Mouse (Mus musculus) gastrocnemius, adult 8-10 months (tissue): ENCODE measurements around the gene Zfp651. TPM values are rescaled to one million over a fixed set of nuclear protein-coding genes. Genes with fewer than 3 reads are reported as not detected.

Experiments used
- DNase-seq, 2 experiments: peaks; one replicate each; pipeline ENCODE4 v3.0.0; 2022; ENCODE audit warnings: low spot score in 2 of 2
- total RNA-seq, 4 experiments: library from RNA; stranded (reverse); gene quantifications; 2 replicates each; pipeline ENCODE4 v1.2.4; 2022

Zfp651 gene
- total RNA-seq, 4 experiments from 2014 or later: 144 to 158 (median 155) TPM

- peak in 1 of 2 experiments; percentile 43 for DNase-seq
Observed at GRCm38 (mm10) chr9:121762248-121762647, 3.1 kb downstream of the Zfp651 start.

- DNase-seq: peak in 1 of 2 experiments; percentile 52
Observed at GRCm38 (mm10) chr9:121762761-121763160, 3.6 kb downstream of the Zfp651 start.

GRCm38 (mm10) chr9:121763716-121764115 is 4.6 kb downstream of the Zfp651 start:
- DNase-seq: peak in 1 of 2 experiments; percentile 50

GRCm38 (mm10) chr9:121765166-121765855 is 6.2 kb downstream of the Zfp651 start:
- peak in 1 of 2 experiments; percentile 9 for DNase-seq

- no peak for DNase-seq
Observed at GRCm38 (mm10) chr9:121772412-121772811, 13.3 kb downstream of the Zfp651 start.

- DNase-seq: no peak
Observed at GRCm38 (mm10) chr9:121775951-121776350, 16.8 kb downstream of the Zfp651 start.

- no peak for DNase-seq
Observed at GRCm38 (mm10) chr9:121776511-121776910, 17.4 kb downstream of the Zfp651 start.

GRCm38 (mm10) chr9:121777484-121778065 is 18.4 kb downstream of the Zfp651 start, which contains the start of gene Klhl40:
Gene Klhl40, plus strand, starts transcription at chr9:121777607.
- DNase-seq: peak; percentile 53 to 74

- peak in 1 of 2 experiments; percentile 54 for DNase-seq
Observed at GRCm38 (mm10) chr9:121778066-121778624, 19.0 kb downstream of the Zfp651 start.

- no peak for DNase-seq
Observed at GRCm38 (mm10) chr9:121784801-121785200, 25.7 kb downstream of the Zfp651 start.

- DNase-seq: no peak
Observed at GRCm38 (mm10) chr9:121785261-121785660, 26.1 kb downstream of the Zfp651 start.

- no peak for DNase-seq
Observed at GRCm38 (mm10) chr9:121786359-121786758, 27.2 kb downstream of the Zfp651 start.

- DNase-seq: peak; percentile 82 to 90
Observed at GRCm38 (mm10) chr9:121791206-121791605, 32.1 kb downstream of the Zfp651 start.

- peak; percentile 72 to 80 for DNase-seq
Observed at GRCm38 (mm10) chr9:121791757-121792521, 32.8 kb downstream of the Zfp651 start, which contains the start of gene Hhatl. Gene Hhatl, minus strand, starts transcription at chr9:121792507.

GRCm38 (mm10) chr9:121794972-121795539 is 35.9 kb downstream of the Zfp651 start:
- DNase-seq: no peak

- no peak for DNase-seq
Observed at GRCm38 (mm10) chr9:121797722-121798121, 38.6 kb downstream of the Zfp651 start.

- DNase-seq: no peak
Observed at GRCm38 (mm10) chr9:121798887-121799520, 39.9 kb downstream of the Zfp651 start.

- no peak for DNase-seq
Observed at GRCm38 (mm10) chr9:121802747-121803146, 43.6 kb downstream of the Zfp651 start.

- no peak for DNase-seq
Observed at GRCm38 (mm10) chr9:121807546-121807945, 48.4 kb downstream of the Zfp651 start.

GRCm38 (mm10) chr9:121807947-121808346 is 48.8 kb downstream of the Zfp651 start:
- no peak for DNase-seq

GRCm38 (mm10) chr9:121808511-121808910 is 49.4 kb downstream of the Zfp651 start:
- no peak for DNase-seq
